Mouse (Mus musculus): ENCODE measurements around the gene Celf5.
"Not testable (repeated sequence)": the region's sequence is repeated elsewhere in the genome, so short reads cannot be mapped to it uniquely, and the experiment has no call there.

The Celf5 gene

GRCm38 (mm10) chr10:81454106-81454505 lies 28.4 kb downstream of the Celf5 start:
- no peak for DNase-seq (ENCODE audit: low spot score in 2 of 2)

- no peak for DNase-seq (ENCODE audit: low spot score in 2 of 2)
Observed at GRCm38 (mm10) chr10:81452947-81453288, 29.6 kb downstream of the Celf5 start.

DNA sequence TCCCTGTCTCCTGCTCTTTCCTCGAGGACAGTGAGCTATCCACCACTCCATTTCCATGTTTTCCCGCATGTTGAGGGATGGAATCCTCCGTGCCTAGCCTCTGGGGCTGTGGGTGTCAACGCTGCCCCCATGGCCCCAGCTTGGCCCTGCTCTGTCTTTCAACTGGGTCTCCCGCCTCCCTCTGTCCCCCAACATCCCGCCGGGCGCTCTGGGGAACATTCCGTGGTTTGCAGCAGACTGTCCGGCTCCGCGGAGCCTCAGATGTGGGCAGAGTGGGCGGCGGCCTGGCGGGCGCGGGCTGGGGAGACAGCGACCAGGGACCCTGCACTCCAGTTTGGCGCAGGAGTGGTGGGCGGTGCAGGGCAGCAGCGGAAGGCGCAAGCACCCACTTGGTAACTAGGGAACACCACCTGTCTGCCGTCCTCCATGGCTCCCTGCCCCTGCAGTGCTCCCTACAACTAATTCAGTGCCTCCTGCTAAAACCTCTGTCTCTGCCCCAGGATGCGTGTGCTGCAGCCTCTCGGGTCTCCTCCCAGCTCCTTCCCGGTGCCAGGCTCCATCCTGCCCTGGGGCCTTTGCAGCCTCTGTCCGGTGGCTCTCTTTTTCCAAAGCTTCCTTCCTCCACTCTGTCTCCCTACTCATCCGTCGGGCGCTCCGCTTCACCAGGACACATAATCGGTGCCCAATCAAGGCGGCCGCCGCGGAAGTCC lies 30.1 kb downstream of the Celf5 start:
- no peak for DNase-seq (ENCODE audit: low spot score in 2 of 2)

DNA sequence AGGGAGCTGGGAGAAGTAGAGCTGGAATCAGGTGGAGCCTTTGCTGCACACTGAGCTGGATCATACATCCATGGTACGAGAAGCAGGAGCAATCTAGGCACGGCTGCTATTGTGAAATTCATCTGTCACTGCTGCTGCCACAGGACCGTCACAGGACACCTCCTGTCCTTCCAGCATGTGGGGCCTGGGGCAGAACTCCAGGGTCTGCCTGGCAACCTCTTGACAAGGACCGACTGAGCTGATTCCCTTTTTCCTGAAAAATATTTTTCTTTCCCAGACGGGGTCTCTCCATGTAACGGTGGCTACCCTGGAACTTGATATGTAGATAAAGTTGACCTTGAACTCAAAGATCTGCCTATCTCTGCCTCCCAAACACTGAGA lies 31.2 kb downstream of the Celf5 start:
- DNase-seq (ENCODE audit: low spot score in 2 of 2): no peak

- DNase-seq (ENCODE audit: low spot score in 2 of 2): no peak
Observed at GRCm38 (mm10) chr10:81450641-81451364, 31.7 kb downstream of the Celf5 start.

DNA sequence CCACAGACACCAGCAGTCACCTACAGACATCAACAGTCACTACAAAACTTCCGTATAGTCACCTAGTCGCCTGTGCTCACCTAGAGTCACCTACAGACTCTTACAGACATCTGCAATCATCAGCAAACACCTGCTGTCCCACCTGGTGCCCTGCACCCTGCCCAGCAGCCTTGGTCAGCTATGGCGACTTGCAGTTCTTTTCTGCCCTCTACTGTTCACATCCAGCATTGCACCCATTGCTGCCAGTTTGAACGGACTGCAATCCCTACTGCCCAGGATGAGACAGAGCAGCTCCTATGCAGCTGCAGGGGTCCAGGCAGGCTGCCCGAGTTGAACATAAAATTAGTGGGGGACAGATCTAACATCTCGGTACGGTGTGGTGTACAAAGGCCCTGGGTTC lies 32.4 kb downstream of the Celf5 start:
- peak in 1 of 2 experiments; percentile 70 for DNase-seq (ENCODE audit: low spot score in 2 of 2)

DNA sequence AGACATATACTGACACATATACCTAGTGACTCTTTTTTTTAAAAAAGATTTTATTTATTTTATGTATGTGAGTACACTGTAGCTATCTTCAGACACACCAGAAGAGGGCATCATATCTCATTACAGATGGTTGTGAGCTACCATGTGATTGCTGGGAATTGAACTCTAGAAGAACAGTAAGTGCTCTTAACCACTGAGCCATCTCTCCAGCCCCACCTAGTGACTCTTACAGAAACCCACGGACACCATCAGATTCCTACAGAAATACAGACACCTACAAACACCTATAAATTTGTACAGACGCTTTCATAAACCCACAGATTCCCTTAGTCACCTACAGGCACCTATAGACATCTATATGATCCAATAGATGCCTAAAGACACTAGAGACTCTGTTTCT lies 37.0 kb downstream of the Celf5 start:
- DNase-seq (ENCODE audit: low spot score in 2 of 2): not testable (repeated sequence)

DNA sequence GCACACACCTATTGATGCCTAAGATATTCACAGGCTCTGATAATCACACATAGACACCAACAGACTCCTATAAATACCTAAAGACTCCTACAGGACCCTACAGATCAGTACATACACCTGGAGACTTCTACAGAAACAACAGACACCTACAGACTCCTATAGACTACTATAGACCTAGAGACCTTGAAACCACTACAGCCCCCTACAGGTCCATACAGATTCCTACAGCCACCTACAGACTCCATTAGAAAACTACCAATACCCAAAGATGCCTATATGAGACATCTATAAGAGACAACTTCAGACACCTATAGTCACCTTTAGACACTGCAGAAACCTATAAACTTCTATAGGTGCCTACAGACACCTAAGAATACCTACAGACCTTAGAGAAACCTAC lies 41.5 kb downstream of the Celf5 start:
- no peak for DNase-seq (ENCODE audit: low spot score in 2 of 2)

GRCm38 (mm10) chr10:81435436-81435835 lies 47.1 kb downstream of the Celf5 start:
- DNase-seq (ENCODE audit: low spot score in 2 of 2): peak; percentile 67 to 72

DNA sequence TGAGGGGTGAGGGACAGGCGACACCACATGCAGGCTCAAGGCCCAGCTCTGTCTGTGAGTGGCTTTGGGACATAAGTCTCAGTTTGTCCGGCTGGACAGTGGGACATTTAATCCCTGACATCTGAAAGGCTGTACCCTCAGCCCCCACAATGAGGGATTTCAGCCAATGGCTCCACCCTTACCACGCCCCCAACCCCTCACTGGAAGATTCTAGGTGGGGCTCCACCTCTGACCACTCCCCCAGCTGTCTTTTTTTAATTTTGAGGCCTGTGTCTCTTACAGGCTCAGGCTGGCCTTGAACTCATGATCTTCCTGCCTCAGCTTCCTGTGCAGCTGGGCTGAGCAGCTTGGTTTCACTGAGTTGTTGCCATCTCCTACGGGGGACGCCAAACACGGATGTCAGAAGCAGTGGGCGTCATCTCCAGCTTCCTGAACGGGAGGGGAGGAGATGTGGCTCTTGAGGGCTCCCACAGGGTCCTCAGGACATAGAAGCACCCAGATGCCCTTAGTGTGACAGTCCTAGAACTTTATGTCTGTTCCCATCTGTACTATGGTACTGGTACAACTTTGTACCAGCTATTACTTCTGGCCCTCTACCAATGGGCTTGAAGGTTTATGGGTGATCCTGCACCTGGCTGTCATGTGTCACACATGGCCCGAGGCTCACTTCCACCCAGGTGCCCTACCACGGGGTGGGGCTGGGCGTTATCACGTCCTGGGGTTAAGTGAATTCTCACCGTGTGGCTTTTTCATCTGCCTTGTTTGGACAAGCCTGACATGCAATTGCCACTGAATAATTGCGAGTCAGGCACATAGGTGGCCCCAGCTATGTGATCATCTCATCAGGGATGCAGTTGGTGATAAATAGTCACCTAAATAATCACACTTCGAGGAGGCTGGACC lies 47.9 kb downstream of the Celf5 start:
- DNase-seq (ENCODE audit: low spot score in 2 of 2): no peak

GRCm38 (mm10) chr10:81433541-81434289 lies 48.8 kb downstream of the Celf5 start:
- no peak for DNase-seq (ENCODE audit: low spot score in 2 of 2)

DNA sequence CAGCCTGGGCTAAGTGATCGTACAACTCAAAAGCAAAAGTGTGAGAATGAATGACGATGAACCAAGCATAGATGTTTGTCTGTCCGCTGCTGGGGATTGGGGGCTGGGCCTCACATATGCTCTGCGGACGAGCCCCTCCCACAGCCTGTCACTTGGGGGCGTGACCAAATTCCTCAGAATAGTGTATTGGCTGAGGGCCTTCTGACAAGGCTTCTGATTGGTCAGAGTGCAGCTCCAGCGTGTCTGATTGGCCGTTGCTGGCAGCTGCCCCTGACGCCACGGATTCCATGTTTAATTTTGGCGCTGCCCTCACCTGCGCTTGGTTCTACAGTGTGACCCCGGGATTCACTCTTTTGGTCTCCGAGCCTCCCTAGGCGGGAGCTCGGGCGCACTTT lies 49.6 kb downstream of the Celf5 start:
- DNase-seq (ENCODE audit: low spot score in 2 of 2): peak; percentile 92 to 96

GRCm38 (mm10) chr10:81432169-81432867 lies 50.2 kb downstream of the Celf5 start:
- DNase-seq (ENCODE audit: low spot score in 2 of 2): no peak

- no peak for DNase-seq (ENCODE audit: low spot score in 2 of 2)
Observed at GRCm38 (mm10) chr10:81431526-81432168, 50.9 kb downstream of the Celf5 start.

DNA sequence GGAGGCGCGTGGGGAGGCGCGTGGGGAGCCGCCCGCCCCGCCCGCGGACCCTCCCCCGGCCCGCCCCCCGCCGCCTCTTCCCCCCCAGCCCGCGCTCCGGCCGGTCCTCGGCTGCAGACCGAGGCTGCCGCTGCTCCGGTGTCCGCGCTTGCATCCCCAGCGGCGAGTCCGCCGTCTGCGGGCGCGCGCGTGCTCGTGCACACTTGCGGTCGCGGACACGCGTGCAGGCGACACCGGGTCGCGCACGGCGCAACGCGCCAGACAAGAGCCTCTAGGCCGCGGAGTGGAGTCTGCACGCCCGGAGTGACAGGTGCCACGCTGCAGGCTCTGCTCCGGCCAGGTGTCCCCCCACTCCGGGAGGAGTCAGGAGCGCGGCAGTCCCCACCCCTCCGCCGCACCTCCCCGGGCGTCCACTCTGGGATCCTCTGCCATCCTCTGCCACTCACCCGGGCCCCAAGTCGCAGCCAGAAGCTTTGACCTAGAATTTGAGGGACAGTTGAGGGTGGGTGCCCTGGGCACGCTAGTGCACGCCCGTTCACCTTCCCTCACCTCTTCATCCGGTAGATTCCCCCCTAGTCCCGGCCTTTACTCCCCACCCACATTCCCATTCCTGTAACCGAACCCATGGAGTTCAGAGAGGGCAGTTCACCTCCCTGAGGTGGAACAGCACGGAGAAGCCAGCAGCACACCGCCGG lies 51.5 kb downstream of the Celf5 start:
- peak; percentile 56 to 66 for DNase-seq (ENCODE audit: low spot score in 2 of 2)

DNA sequence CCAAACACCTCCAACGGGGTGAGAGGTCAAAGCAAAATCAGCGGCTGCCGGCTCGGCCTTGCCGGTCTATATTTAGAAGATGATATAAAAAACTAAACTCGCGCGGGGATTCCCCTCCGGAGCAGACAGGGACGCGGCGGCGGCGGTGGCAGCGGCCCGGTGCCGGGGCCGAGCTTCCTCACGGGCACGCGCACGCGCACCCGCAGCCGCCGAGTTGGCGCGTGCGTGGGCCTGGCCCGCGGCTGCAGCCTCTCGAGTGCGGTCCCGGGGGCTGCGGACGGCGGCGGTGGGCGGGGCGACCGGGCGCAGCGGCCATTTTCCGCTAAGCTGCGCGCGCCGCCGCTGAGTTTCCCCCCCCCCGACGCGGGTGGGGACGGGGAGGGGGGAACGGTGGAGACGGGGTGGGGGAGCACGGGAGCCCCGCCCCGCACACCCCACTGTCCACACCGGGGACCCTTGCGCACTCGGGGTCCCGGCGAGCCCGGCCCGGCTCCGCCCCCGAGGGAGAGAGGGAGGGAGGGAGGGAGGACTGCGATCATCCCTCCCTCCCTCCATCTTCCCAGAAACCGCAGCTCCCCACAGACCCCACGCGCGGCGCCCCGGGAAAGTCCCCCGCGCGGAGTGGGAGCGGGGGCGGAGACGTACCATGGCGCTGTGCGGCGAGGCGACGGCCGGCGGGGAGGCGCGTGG lies 52.2 kb downstream of the Celf5 start:
- DNase-seq (ENCODE audit: low spot score in 2 of 2): peak; percentile 65 to 78

DNA sequence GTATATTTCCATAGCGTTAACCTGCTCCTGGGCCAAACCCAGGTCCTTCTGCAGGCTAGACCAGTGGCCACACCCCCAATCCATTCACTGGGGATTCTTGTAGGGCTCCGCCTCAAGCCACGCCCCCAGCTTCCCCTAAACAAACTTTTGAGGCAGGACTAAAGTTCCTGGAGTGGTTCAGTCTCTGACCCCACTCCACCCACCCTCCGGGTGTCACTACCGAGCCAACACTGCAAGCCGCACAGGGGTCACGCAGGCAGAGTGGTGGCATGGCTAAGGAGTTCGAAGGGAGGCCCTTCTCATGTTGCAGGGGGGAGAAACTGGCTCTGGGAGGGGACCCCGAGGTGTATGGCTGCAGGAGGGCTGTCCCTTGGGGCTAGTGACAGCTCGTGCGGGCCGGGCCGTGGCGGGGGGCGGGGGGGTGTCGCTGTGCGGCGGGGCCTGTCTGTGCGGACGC lies 52.9 kb downstream of the Celf5 start:
- DNase-seq (ENCODE audit: low spot score in 2 of 2): peak in 1 of 2 experiments; percentile 70

DNA sequence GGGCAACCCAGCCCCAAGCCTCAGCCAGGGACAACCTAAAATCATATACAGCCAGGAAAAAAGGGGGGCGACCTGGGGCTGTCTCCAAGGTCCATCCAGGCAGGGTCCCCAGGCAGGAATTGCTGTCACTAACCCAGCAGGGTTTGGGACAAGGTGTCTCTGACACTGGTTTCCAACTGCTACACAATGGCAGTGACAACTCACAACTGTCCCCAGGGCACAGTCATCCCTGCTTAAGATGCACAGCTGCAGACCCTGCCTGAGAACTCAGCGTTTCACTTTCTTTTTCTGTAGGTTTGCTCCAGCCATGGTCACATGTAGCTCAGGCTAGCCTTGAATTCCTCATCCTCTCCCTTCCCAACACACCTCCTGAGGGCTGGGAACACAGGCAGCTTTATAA lies 53.4 kb downstream of the Celf5 start:
- DNase-seq (ENCODE audit: low spot score in 2 of 2): no peak

DNA sequence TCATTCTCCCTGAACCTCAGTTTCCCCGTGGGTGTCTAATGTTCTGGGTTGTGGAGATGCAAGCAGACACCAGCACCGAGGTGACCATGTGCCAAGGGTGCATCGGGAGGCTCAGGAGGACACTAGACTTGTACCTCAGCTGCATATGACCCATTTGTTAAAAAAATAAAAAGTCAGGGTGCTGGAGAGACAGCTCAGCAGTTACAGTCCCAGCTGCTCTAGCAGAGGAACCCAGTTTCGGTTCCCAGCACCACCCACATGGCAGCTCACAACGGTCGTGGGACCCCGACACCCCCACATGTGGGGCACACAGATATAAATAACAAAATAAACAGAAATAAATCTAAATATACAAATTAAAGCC lies 54.0 kb downstream of the Celf5 start:
- DNase-seq (ENCODE audit: low spot score in 2 of 2): no peak

Data from right cerebral cortex, postnatal 36 days (tissue).